Mouse (Mus musculus) adrenal gland, adult 8-10 months (tissue): ENCODE data around the gene Flot2. TPM values are rescaled to one million over a fixed set of nuclear protein-coding genes. Genes with fewer than 3 reads are reported as not detected.
A peak's percentile ranks its signal among the peaks of the same experiment; 100 is the strongest.
"Not testable (repeated sequence)": the region's sequence is repeated elsewhere in the genome, so short reads cannot be mapped to it uniquely, and the experiment has no call there.

Source experiments
- DNase-seq: peaks from one replicate; pipeline ENCODE4 v3.0.0; 2022
- total RNA-seq, 4 experiments: library from RNA; stranded (reverse); gene quantifications; 2 replicates each; pipeline ENCODE4 v1.2.4; 2022

Flot2 gene
- total RNA-seq = 100 to 1,000 TPM in 2 of 4 experiments, 10 to 100 TPM in 2; 86.1 to 115 (median 101) TPM

DNA sequence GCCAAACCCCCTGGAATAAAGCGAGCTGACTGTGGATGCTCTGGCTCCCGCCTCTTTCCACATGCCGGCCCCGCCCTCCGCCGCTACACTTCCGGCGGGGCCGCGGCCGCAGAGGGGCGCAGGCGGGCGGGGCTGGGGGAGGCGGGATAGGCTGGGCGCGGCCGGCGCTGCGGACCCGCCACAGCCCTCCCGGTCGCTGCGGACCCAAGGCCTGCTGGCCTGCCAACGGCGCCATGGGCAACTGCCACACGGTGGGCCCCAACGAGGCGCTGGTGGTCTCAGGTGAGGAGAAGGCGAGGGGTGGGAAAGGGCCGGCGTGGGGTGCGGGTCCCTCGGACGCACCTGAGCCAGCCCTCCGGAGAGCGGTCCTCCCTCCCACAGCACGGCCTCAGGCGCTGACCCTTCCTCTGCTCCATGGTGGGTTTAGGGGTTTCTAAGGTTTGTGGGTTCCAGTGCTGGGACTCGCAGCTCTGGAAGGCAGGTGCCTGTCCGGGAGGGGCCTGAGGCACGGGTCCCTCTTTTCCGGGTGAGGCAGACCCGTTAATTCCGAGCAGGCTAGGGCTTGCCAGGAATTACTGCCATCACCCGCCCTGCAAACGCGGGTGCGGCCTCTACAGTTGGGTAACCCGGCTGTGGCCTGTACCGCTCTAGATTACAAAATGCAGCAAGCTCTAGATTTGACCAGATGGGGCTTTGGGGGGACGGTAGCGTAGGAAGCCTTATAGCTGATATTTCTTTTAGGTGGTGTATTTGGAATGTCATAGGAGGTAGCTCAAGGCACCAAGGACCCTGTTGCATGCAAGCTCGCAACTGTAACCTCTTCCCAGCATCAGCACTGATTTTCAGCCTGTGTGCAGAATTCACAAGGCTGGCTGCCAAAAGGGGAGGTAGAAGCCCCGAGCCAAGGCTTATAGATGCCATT is at the start of gene Flot2:
TSS of gene Flot2 (plus strand) at position 101 of the 922 bp plus-strand sequence.
- no peak for DNase-seq

DNA sequence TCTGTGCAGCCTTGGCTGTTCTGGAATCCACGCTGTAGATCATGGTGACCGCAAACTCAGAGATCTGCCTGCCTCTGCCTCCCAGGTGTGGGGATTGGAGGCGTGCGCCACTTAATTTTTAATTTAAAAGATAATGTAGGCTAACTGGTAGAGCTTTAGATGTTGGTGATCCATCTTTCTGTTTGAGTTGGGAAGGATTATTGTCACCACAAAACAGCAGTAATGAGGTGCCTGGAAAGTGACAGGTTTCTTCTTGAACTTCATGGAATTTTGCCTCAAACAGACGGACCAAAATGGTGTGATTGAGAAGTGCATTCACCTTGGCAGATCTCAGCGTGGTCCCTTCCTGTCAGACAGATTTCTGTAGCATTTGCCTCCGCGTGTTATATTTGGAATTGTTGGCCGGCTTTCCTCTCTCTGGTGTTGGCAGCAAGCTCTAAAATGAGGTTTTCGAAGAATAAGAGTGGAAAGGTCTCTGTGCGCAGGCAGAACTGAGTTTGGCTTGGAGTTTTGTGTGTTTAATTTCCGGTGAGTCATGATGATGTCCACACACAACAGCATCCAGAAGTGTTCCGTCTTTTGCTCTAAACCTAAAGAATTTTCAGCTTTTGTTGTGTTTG is 48.5 kb upstream of the Flot2 start:
- DNase-seq = no peak

DNA sequence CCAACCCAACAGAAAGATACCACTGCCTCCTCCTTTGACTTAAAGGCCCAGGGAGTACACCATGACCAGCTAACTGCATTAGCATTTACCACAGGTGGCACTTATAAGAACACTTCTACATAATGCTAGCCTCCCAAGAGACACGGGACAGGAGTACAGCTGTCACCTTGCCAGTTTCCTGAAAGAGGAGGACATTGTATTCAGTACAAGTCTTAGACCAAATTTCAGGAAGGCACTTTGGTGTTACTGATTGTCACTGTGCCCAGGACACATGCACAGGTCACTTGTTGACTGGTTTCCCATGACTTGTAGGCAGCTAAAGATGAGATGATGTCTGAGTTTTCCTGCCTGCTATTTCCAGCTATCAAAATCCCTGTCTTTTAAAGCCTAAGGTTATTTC is 42.2 kb upstream of the Flot2 start:
- no peak for DNase-seq

DNA sequence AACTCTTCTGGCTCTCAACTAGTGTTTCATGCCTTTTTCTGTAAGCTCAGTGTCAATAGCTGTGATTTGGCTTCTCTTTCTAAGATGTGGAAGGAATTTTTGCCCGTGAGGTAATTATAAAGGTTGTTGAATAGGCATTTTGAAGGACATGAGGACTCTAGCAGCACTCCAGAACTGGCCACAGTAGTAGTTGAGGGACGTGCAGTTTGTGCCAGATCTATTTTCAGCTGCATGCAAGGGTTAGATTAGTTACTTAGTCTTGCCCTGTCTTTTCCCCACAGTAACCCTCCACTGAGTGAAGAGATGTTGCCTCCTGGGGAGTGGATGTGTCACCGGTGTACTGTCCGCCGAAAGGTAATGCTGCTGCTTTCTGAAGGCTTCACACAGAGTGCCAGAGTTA is 31.3 kb upstream of the Flot2 start:
- DNase-seq = no peak

- peak; percentile 46 for DNase-seq
Observed at GRCm38 (mm10) chr11:78019676-78020075, 18.1 kb upstream of the Flot2 start.

- DNase-seq = no peak
Observed at GRCm38 (mm10) chr11:78023607-78024006, 14.1 kb upstream of the Flot2 start.

DNA sequence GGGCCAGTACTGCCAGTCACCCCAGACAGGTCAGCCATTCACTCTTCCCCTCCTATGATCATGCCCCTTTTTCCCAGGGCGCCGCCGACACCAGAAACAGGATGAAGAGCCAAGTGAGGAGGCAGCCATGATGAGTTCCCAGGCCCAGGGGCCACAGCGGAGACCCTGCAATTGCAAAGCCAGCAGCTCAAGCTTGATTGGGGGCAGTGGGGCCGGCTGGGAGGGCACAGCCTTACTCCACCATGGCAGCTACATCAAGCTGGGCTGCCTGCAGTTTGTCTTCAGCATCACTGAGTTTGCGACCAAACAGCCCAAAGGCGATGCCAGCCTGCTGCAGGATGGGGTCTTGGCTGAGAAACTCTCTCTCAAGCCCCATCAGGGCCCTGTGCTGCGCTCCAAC is 8.5 kb upstream of the Flot2 start:
- no peak for DNase-seq

- DNase-seq = no peak
Observed at GRCm38 (mm10) chr11:78030600-78030999, 7.1 kb upstream of the Flot2 start.

DNA sequence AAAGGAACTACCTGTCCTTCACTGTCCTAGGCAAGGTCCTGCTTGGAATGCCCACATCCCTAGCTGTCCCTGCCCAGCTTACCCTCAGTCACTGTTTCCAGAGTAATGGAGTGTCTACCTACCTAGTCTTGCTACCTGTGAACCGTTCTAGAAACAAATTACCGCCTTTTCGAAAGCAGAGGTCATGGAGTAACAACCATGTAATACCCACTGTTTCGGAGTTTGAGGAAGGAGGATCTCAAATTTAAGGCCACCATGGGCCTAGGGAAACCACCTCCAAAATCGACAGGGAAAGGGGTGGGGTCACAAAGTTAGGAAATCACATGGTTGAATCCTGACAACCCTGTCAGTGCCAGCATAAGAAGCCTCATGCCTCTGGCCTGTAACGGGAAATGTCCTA is 6.3 kb upstream of the Flot2 start:
- no peak for DNase-seq

- DNase-seq = peak; percentile 89
Observed at GRCm38 (mm10) chr11:78031947-78032808, 5.6 kb upstream of the Flot2 start, which contains the start of gene Dhrs13. Dhrs13 (plus strand) TSS chr11:78032280.

GRCm38 (mm10) chr11:78032809-78033195 is 4.9 kb upstream of the Flot2 start:
- no peak for DNase-seq

DNA sequence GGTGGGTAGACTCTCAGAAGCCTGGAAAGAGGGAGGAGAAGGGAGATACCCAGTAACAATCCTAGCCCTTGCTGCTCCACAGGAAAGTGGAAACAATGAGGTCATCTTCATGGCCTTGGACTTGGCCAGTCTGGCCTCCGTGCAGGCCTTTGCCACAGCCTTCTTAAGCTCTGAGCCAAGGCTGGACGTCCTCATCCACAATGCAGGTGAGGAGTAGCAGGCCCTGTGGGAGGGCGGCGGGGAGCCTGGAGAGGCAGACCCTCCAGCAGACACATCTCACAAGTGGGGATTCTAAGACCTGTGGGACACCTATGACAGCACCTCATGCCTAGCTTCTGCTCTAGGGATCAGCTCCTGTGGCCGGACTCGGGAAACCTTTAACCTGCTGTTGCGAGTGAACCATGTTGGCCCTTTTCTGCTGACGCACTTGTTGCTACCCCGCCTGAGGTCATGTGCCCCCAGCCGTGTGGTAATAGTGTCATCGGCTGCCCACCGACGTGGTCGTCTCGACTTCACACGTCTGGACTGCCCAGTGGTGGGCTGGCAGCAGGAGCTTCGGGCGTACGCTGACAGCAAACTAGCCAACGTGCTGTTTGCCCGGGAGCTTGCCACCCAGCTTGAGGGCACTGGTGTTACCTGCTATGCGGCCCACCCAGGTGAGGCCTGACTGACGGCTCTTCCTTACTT is 3.7 kb upstream of the Flot2 start:
- peak; percentile 74 for DNase-seq

- no peak for DNase-seq
Observed at GRCm38 (mm10) chr11:78036791-78037190, 940 bp upstream of the Flot2 start.

- DNase-seq = no peak
Observed at GRCm38 (mm10) chr11:78040878-78041277, 3.1 kb downstream of the Flot2 start.

- not testable (repeated sequence) for DNase-seq
Observed at GRCm38 (mm10) chr11:78042290-78042870, 4.6 kb downstream of the Flot2 start.

- DNase-seq = peak; percentile 86
Observed at GRCm38 (mm10) chr11:78044758-78045251, 7.1 kb downstream of the Flot2 start.

DNA sequence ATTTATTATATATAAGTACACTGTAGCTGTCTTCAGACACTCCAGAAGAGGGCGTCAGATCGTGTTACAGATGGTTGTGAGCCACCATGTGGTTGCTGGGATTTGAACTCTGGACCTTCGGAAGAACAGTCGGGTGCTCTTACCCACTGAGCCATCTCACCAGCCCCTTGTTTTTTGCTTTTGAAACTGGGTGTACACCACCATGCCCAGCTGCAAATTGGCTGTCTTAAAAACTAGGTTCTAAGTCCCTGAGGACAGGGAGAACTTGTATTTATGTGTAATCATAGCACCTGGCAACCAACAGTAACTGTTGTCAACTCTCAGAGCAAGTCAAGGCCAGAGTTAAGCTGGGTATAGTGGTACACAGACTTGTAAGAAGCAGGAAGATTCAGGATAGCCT is 10.9 kb downstream of the Flot2 start:
- not testable (repeated sequence) for DNase-seq

DNA sequence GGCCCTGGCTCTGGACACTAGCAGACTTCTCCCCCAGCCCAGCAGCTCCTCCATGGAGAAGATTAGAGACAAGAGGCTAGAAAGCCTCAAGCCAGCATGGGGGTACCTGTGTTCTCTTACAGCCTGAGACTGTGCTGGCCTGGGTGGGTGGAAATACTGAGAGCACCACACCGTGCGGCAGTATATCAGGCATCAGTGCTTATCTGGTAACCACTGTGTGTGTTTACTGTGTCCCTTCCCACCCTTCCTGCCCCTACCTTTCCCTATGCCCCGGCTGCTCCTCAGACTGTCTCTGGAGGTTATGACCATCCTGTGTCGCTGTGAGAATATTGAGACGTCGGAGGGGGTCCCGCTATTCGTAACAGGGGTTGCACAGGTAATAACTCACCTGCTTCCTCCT is 15.3 kb downstream of the Flot2 start:
- DNase-seq = no peak

- DNase-seq = no peak
Observed at GRCm38 (mm10) chr11:78056946-78057345, 19.2 kb downstream of the Flot2 start.

DNA sequence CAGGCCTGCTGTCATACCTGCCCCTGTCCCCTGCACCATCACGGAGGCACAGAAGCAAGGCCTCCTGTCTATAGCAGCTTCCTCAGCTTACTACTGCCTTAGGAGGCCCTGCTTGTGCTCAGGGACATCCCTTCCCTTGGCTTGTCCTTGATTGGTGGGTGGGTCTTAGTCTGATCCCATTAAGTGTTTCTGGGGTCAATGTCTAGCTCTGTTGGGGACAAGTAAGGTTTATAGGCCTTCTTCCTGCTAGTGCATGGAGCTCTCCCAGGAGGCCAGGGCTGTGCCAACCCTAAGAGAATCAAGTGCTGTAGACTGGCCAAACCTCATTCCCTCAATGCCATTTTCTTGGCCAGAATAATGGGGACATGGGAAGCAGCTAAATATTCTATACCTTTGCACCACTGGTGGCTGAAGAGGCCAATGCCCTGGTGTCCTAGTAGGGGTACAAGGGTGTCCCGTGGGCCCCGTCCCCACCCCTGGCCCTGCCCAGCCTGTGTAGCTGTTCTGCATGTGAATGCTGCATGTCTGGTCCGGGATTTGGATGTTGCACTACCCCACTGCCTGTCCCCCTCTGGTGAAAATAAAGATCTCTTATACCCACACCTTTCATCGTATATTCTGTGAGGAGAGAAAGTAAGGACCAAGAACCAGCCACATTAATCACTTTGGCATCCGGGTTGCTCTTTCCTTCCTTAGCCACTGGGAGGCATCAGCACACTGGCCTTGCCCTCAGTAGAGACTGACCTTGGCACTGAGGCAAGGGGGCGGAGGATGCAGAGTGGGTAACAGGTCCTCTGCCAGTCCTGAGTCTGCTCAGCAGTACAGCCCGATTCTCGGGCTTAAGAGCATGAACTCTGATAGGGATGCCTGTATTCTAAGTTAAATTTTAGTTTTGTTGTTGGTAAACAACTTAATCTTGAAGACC is 22.4 kb downstream of the Flot2 start:
- peak; percentile 82 for DNase-seq
